In genomic region chr2:4301692-4302091, GRCm38 (mm10) we compare ENCODE assay signal across 11 mouse cellular contexts.
A peak's percentile ranks its signal among the peaks of the same experiment; 100 is the strongest.
DNase-seq lines count a peak whose midpoint lies in the region; ATAC-seq and TF ChIP-seq lines count a peak whose summit lies in the region.
"Had no signal": no experiment of that assay in that cellular context is flagged by ENCODE, and none has a peak within 500 bp of the region (broad histone marks: within the 10 kb centered on the region; RNA-seq: fewer than 3 reads in every experiment).

No protein-coding gene starts in this region.

- H3K9me3 ChIP-seq in embryonic facial prominence, embryonic 15.5 days (replicated peaks): no peaks in the 10 kb centered on the region
- no peaks in the 10 kb centered on the region for H3K9me3 ChIP-seq in intestine, embryonic 15.5 days
- no peaks in the 10 kb centered on the region for H3K9me3 ChIP-seq in neural tube, embryonic 14.5 days (ENCODE audit: control insufficient read depth, low read length)

- ATAC-seq in embryonic facial prominence, embryonic 15.5 days (ENCODE audit: insufficient number of reproducible peaks, low FRiP score, low TSS enrichment, low read depth): no peak
- no peak for ATAC-seq in intestine, embryonic 15.5 days
- ATAC-seq in neural tube, embryonic 14.5 days (ENCODE audit: low read depth): no peak

- 0 out of 2 replicates have a peak overlapping the region, but pooled peaks have one; percentile 9 for H3K9ac ChIP-seq in embryonic facial prominence, embryonic 15.5 days
- H3K9ac ChIP-seq in intestine, embryonic 15.5 days: peak overlapping the region; percentile 46; the same call in 1 of the 2 replicates
- H3K9ac ChIP-seq in neural tube, embryonic 14.5 days (replicated peaks; ENCODE audit: low read depth, low read length): no peak overlapping the region

- WGBS in embryonic facial prominence, embryonic 15.5 days: 25% methylated on average over 7 of the region's 7 CpGs
- WGBS in intestine, embryonic 15.5 days: 23% methylated on average over 7 of the region's 7 CpGs
- 49% methylated on average over 7 of the region's 7 CpGs for WGBS in neural tube, embryonic 14.5 days

- no peaks in the 10 kb centered on the region for H3K27me3 ChIP-seq in embryonic facial prominence, embryonic 15.5 days
- H3K27me3 ChIP-seq in intestine, embryonic 15.5 days (replicated peaks): no peaks in the 10 kb centered on the region
- H3K27me3 ChIP-seq in neural tube, embryonic 14.5 days (ENCODE audit: control insufficient read depth, insufficient read depth, low read length): no peaks in the 10 kb centered on the region

- H3K4me3 ChIP-seq in layer of hippocampus, adult 2 months: no peak overlapping the region
- H3K4me3 ChIP-seq in embryonic facial prominence, embryonic 15.5 days (replicated peaks): peak overlapping the region; percentile 44
- peak overlapping the region; percentile 37 for H3K4me3 ChIP-seq in intestine, embryonic 15.5 days (replicated peaks)
- H3K4me3 ChIP-seq in neural tube, embryonic 14.5 days (ENCODE audit: low read depth, low read length): no peak overlapping the region; the same call in 1 of the 2 replicates

- peak overlapping the region; percentile 36; the same call in 1 of the 2 replicates for H3K27ac ChIP-seq in layer of hippocampus, adult 2 months
- H3K27ac ChIP-seq in embryonic facial prominence, embryonic 15.5 days (replicated peaks): peak overlapping the region; percentile 92
- H3K27ac ChIP-seq in intestine, embryonic 15.5 days: peak overlapping the region; percentile 85
- H3K27ac ChIP-seq in neural tube, embryonic 14.5 days (ENCODE audit: low read depth, low read length): no peak overlapping the region

- no peaks in the 10 kb centered on the region for H3K36me3 ChIP-seq in embryonic facial prominence, embryonic 15.5 days
- no peaks in the 10 kb centered on the region for H3K36me3 ChIP-seq in intestine, embryonic 15.5 days
- H3K36me3 ChIP-seq in neural tube, embryonic 14.5 days (ENCODE audit: control insufficient read depth, insufficient read depth, low read length): no peaks in the 10 kb centered on the region

- no peak for DNase-seq in layer of hippocampus, adult 2 months (ENCODE audit: low spot score in 2 of 2)
- DNase-seq in layer of hippocampus, adult 9-11 months: no peak
- DNase-seq in gastrocnemius, adult 8-10 months (ENCODE audit: low spot score in 2 of 2): no peak
- DNase-seq in right cerebral cortex, postnatal 4 days: no peak
- DNase-seq in kidney, adult 9 months: no peak
- DNase-seq: cerebellum, adult 9-11 months; lung, postnatal 4 days; right cerebral cortex, postnatal 25 days had no signal

- TF ChIP-seq CTCF in layer of hippocampus, adult 2 months (conservative IDR thresholded peaks at IDR 0.05): no peak

- peak overlapping the region; percentile 55 for H3K4me2 ChIP-seq in embryonic facial prominence, embryonic 15.5 days (replicated peaks)
- H3K4me2 ChIP-seq in intestine, embryonic 15.5 days (replicated peaks): peak overlapping the region; percentile 64
- H3K4me2 ChIP-seq in neural tube, embryonic 14.5 days (ENCODE audit: low read depth, low read length): peak overlapping the region; percentile 1; the same call in 1 of the 2 replicates

- H3K4me1 ChIP-seq in embryonic facial prominence, embryonic 15.5 days: peaks cover 42% of the 10 kb centered on the region
- H3K4me1 ChIP-seq in intestine, embryonic 15.5 days (replicated peaks): peaks cover 22% of the 10 kb centered on the region
- H3K4me1 ChIP-seq in neural tube, embryonic 14.5 days (ENCODE audit: control insufficient read depth, insufficient read depth, low read length): peaks cover 14% of the 10 kb centered on the region; the same call in 1 of the 2 replicates

Comparison
In these comparisons a context has a peak if more than half of its experiments do, and no peak if none do; other contexts are left out.
1. H3K4me3 ChIP-seq: peak in embryonic facial prominence, embryonic 15.5 days (single experiment) and intestine, embryonic 15.5 days (single experiment); none in layer of hippocampus, adult 2 months (single experiment) and neural tube, embryonic 14.5 days (single experiment).
2. H3K4me2 ChIP-seq: peak in every context shown above with its lines; median percentile 64 in intestine, embryonic 15.5 days; 55 in embryonic facial prominence, embryonic 15.5 days; 1 in neural tube, embryonic 14.5 days.